Mouse (Mus musculus) MEL (cell line): Measurements from ENCODE around the gene Chchd5. TPM values are rescaled to one million over a fixed set of nuclear protein-coding genes. Genes with fewer than 3 reads are reported as not detected.

ENCODE experiments used
- DNase-seq: peaks from one replicate; pipeline ENCODE4 v3.0.0; 2011; ENCODE audit warnings: low read depth, low spot score
- H3K27ac ChIP-seq: 2 replicates; pipeline ENCODE4 v1.5.1; 2012; ENCODE audit warnings: low read depth, mild to moderate bottlenecking, control low read depth, low read length, moderate library complexity; ENCODE audit not compliant: control insufficient read depth
- H3K27me3 ChIP-seq, 2 experiments: fragments of 150-350 bp in 1 of 2; sonication (generic) in 1 of 2; 2 replicates each; pipeline ENCODE4 v1.6.1; 2012; ENCODE audit warnings: low read length in 2 of 2, mild to moderate bottlenecking in 2 of 2, improper control_type of control experiment in 1 of 2, moderate library complexity in 1 of 2; ENCODE audit not compliant: insufficient read depth in 2 of 2, control insufficient read depth in 1 of 2
- H3K36me3 ChIP-seq, 2 experiments: 2 replicates each; pipeline ENCODE4 v1.6.1; 2012 to 2014; ENCODE audit warnings: low read length in 2 of 2, improper control_type of control experiment in 1 of 2, inconsistent platforms in 1 of 2, mild to moderate bottlenecking in 1 of 2; ENCODE audit not compliant: insufficient read depth in 2 of 2, control insufficient read depth in 1 of 2
- H3K4me1 ChIP-seq, 2 experiments: fragments of 150-350 bp in 1 of 2; sonication (generic) in 1 of 2; 2 replicates each; pipeline ENCODE4 v1.6.1; 2012; ENCODE audit warnings: low read length in 2 of 2, improper control_type of control experiment in 1 of 2, mild to moderate bottlenecking in 1 of 2; ENCODE audit not compliant: insufficient read depth in 2 of 2, control insufficient read depth in 1 of 2
- H3K4me3 ChIP-seq, 2 experiments: fragments of 150-350 bp in 1 of 2; sonication (generic) in 1 of 2; 2 replicates each; pipeline ENCODE4 v1.5.1; 2012; ENCODE audit warnings: low read depth in 2 of 2, low read length in 2 of 2, mild to moderate bottlenecking in 2 of 2, moderate library complexity in 2 of 2, control low read depth in 1 of 2, improper control_type of control experiment in 1 of 2; ENCODE audit not compliant: control insufficient read depth in 1 of 2, insufficient read depth in 1 of 2
- H3K79me2 ChIP-seq: 2 replicates; pipeline ENCODE4 v1.6.1; 2012; ENCODE audit warnings: mild to moderate bottlenecking, low read length, moderate library complexity; ENCODE audit not compliant: control insufficient read depth, poor library complexity, insufficient read depth
- H3K9ac ChIP-seq: 2 replicates; pipeline ENCODE4 v1.6.1; 2012; ENCODE audit warnings: low read depth, mild to moderate bottlenecking, control low read depth, low read length, moderate library complexity; ENCODE audit not compliant: control insufficient read depth, poor library complexity, severe bottlenecking
- H3K9me3 ChIP-seq: fragments of 150-350 bp; sonication (generic); replicated peaks from 2 replicates; pipeline ENCODE4 v1.6.1; 2012; ENCODE audit warnings: mild to moderate bottlenecking, low read length, improper control_type of control experiment, moderate library complexity; ENCODE audit not compliant: insufficient read depth
- BHLHE40 ChIP-seq: IDR thresholded peaks from 2 replicates; pipeline ENCODE4 v1.6.1; 2012; ENCODE audit warnings: low read depth, mild to moderate bottlenecking, inconsistent platforms, low read length, improper control_type of control experiment, borderline replicate concordance
- CHD2 ChIP-seq: IDR thresholded peaks from 2 replicates; pipeline ENCODE4 v1.6.1; 2011; ENCODE audit warnings: low read length, improper control_type of control experiment
- CTCF ChIP-seq, 3 experiments: IDR thresholded peaks in 2 of 3; conservative IDR thresholded peaks in 1 of 3; 2 replicates each; pipeline ENCODE4 v1.5.1; 2011 to 2012; ENCODE audit warnings: low read length in 3 of 3, low read depth in 2 of 3, mild to moderate bottlenecking in 2 of 3, improper control_type of control experiment in 1 of 3, inconsistent platforms in 1 of 3, mixed read lengths in 1 of 3, moderate library complexity in 1 of 3; ENCODE audit not compliant: control insufficient read depth in 1 of 3, insufficient read depth in 1 of 3, poor library complexity in 1 of 3, severe bottlenecking in 1 of 3
- E2F4 ChIP-seq: IDR thresholded peaks from 2 replicates; pipeline ENCODE4 v1.6.1; 2011; ENCODE audit warnings: low read depth, low read length, improper control_type of control experiment, borderline replicate concordance
- ELF1 ChIP-seq: IDR thresholded peaks from 2 replicates; pipeline ENCODE4 v1.6.1; 2014; ENCODE audit warnings: low read depth, mild to moderate bottlenecking, inconsistent platforms, low read length, improper control_type of control experiment, moderate library complexity
- EP300 ChIP-seq, 2 experiments: IDR thresholded peaks; 2 replicates each; pipeline ENCODE4 v1.6.1; 2011; ENCODE audit warnings: improper control_type of control experiment in 2 of 2, low read length in 2 of 2, low read depth in 1 of 2, mild to moderate bottlenecking in 1 of 2
- ETS1 ChIP-seq: IDR thresholded peaks from 2 replicates; pipeline ENCODE4 v1.6.1; 2012; ENCODE audit warnings: low read depth, mild to moderate bottlenecking, inconsistent platforms, low read length, improper control_type of control experiment, moderate library complexity
- GABPA ChIP-seq: IDR thresholded peaks from 2 replicates; pipeline ENCODE4 v1.6.1; 2012; ENCODE audit warnings: low read depth, mild to moderate bottlenecking, inconsistent platforms, low read length, improper control_type of control experiment, moderate library complexity
- GATA1 ChIP-seq: IDR thresholded peaks from 2 replicates; pipeline ENCODE4 v1.6.1; 2011; ENCODE audit warnings: low read depth, low read length, improper control_type of control experiment
- HCFC1 ChIP-seq: IDR thresholded peaks from 2 replicates; pipeline ENCODE4 v1.6.1; 2012; ENCODE audit warnings: low read depth, mild to moderate bottlenecking, inconsistent platforms, low read length, improper control_type of control experiment, moderate library complexity
- JUND ChIP-seq: IDR thresholded peaks from 2 replicates; pipeline ENCODE4 v1.6.1; 2011; ENCODE audit warnings: low read depth, mild to moderate bottlenecking, improper control_type of control experiment, low read length
- KAT2A ChIP-seq: conservative IDR thresholded peaks from 2 replicates; pipeline ENCODE4 v1.6.1; 2012; ENCODE audit warnings: low read depth, low read length, improper control_type of control experiment, inconsistent platforms
- MAFK ChIP-seq: IDR thresholded peaks from 2 replicates; pipeline ENCODE4 v1.6.1; 2011; ENCODE audit warnings: low read depth, mild to moderate bottlenecking, low read length, improper control_type of control experiment, borderline replicate concordance
- MAZ ChIP-seq: IDR thresholded peaks from 2 replicates; pipeline ENCODE4 v1.6.1; 2012; ENCODE audit warnings: low read depth, mild to moderate bottlenecking, inconsistent platforms, low read length, improper control_type of control experiment
- MYB ChIP-seq: IDR thresholded peaks from 2 replicates; pipeline ENCODE4 v1.6.1; 2011; ENCODE audit warnings: mild to moderate bottlenecking, low read depth, low read length, improper control_type of control experiment
- NELFE ChIP-seq: IDR thresholded peaks from 2 replicates; pipeline ENCODE4 v1.6.1; 2011; ENCODE audit warnings: low read depth, low read length, improper control_type of control experiment
- POLR2AphosphoS2 ChIP-seq: IDR thresholded peaks from 2 replicates; pipeline ENCODE4 v1.6.1; 2011; ENCODE audit warnings: low read length, improper control_type of control experiment
- SMC3 ChIP-seq: IDR thresholded peaks from 2 replicates; pipeline ENCODE4 v1.6.1; 2011; ENCODE audit warnings: low read depth, low read length, improper control_type of control experiment
- TBP ChIP-seq: IDR thresholded peaks from 2 replicates; pipeline ENCODE4 v1.8.0; 2011; ENCODE audit warnings: low read depth, low read length, improper control_type of control experiment
- TCF12 ChIP-seq: IDR thresholded peaks from 2 replicates; pipeline ENCODE4 v1.6.1; 2014; ENCODE audit warnings: low read depth, mild to moderate bottlenecking, inconsistent platforms, low read length, improper control_type of control experiment, moderate library complexity
- UBTF ChIP-seq: IDR thresholded peaks from 2 replicates; pipeline ENCODE4 v1.6.1; 2012; ENCODE audit warnings: low read depth, mild to moderate bottlenecking, inconsistent platforms, low read length, improper control_type of control experiment, moderate library complexity, borderline replicate concordance; ENCODE audit not compliant: insufficient read depth
- USF1 ChIP-seq: IDR thresholded peaks from 2 replicates; pipeline ENCODE4 v1.6.1; 2014; ENCODE audit warnings: low read depth, mild to moderate bottlenecking, inconsistent platforms, low read length, improper control_type of control experiment, moderate library complexity
- ZC3H11A ChIP-seq: IDR thresholded peaks from 2 replicates; pipeline ENCODE4 v1.6.1; 2012; ENCODE audit warnings: low read depth, mild to moderate bottlenecking, inconsistent platforms, low read length, improper control_type of control experiment
- ZNF384 ChIP-seq: IDR thresholded peaks from 2 replicates; pipeline ENCODE4 v1.6.1; 2012; ENCODE audit warnings: low read depth, mild to moderate bottlenecking, inconsistent platforms, low read length, improper control_type of control experiment
- polyA plus RNA-seq, 2 experiments: library from polyadenylated mRNA; stranded (reverse) in 1 of 2; unstranded in 1 of 2; fragments of >175 nt in 1 of 2; fragments of >200 nt in 1 of 2; gene quantifications; 2 replicates each; pipeline versions ENCODE4 v1.2.1 to v1.2.4; 2012; ENCODE audit warnings: low replicate concordance in 2 of 2, low read depth in 1 of 2; ENCODE audit not compliant: insufficient read length in 2 of 2, insufficient read depth in 1 of 2, missing spikeins in 1 of 2
- total RNA-seq: library from RNA; depleted of rRNA; stranded (reverse); fragments of 300-350 nt; gene quantifications from 2 replicates; pipeline ENCODE4 v1.2.3, GENCODE M21; 2012

The Chchd5 gene
- total and polyA plus RNA-seq, 3 experiments: 15.9 to 23.7 TPM; not detected in 1

- H3K36me3 ChIP-seq: no peaks in the 10 kb centered on the region
- DNase-seq: no peak
- H3K27ac ChIP-seq: no peak overlapping the region
- H3K9me3 ChIP-seq: no peaks in the 10 kb centered on the region
- H3K9ac ChIP-seq: no peak overlapping the region
- no peaks in the 10 kb centered on the region for H3K79me2 ChIP-seq
- TF ChIP-seq KAT2A (no peak), GATA1 (no peak), ZC3H11A (no peak), SMC3 (no peak), POLR2AphosphoS2 (no peak), GABPA (no peak), MYB (no peak), UBTF (no peak), E2F4 (no peak), TBP (no peak), CTCF (IDR thresholded peaks at IDR 0.05 in 2 of 3, conservative IDR thresholded peaks at IDR 0.05 in 1 of 3; ENCODE audit: control insufficient read depth in 1 of 3, insufficient read depth in 1 of 3, low read depth in 2 of 3, low read length in 3 of 3, poor library complexity in 1 of 3, severe bottlenecking in 1 of 3) (no peak), JUND (no peak), TCF12 (no peak), HCFC1 (no peak), ETS1 (no peak), MAZ (no peak)
- no peaks in the 10 kb centered on the region for H3K4me1 ChIP-seq
- H3K27me3 ChIP-seq: no peaks in the 10 kb centered on the region
- no peak overlapping the region for H3K4me3 ChIP-seq
Observed at GRCm38 (mm10) chr2:129092810-129093209, 36.7 kb upstream of the Chchd5 start.

GRCm38 (mm10) chr2:129093926-129094724 lies 35.4 kb upstream of the Chchd5 start:
- DNase-seq: no peak

More at GRCm38 (mm10) chr2:129093926-129094724, 35.4 kb upstream of the Chchd5 start:
- no peaks in the 10 kb centered on the region for H3K36me3 ChIP-seq
- no peaks in the 10 kb centered on the region for H3K4me1 ChIP-seq
- no peak overlapping the region for H3K9ac ChIP-seq
- H3K79me2 ChIP-seq: no peaks in the 10 kb centered on the region
- H3K27ac ChIP-seq: no peak overlapping the region
- TF ChIP-seq BHLHE40: no peak
- no peak for TF ChIP-seq CTCF (IDR thresholded peaks at IDR 0.05 in 2 of 3, conservative IDR thresholded peaks at IDR 0.05 in 1 of 3; ENCODE audit: control insufficient read depth in 1 of 3, insufficient read depth in 1 of 3, low read depth in 2 of 3, low read length in 3 of 3, poor library complexity in 1 of 3, severe bottlenecking in 1 of 3)
- TF ChIP-seq ELF1: no peak
- no peak for TF ChIP-seq UBTF
- TF ChIP-seq NELFE: no peak
- TF ChIP-seq ZNF384: no peak
- no peak for TF ChIP-seq POLR2AphosphoS2
- TF ChIP-seq HCFC1: no peak
- TF ChIP-seq MAFK: no peak
- no peak for TF ChIP-seq EP300 (IDR thresholded peaks at IDR 0.05; ENCODE audit: low read depth in 1 of 2, low read length in 2 of 2)
- no peak for TF ChIP-seq CHD2
- TF ChIP-seq ETS1: no peak
- TF ChIP-seq JUND: no peak
- no peak for TF ChIP-seq USF1
- H3K9me3 ChIP-seq: no peaks in the 10 kb centered on the region
- H3K4me3 ChIP-seq: no peak overlapping the region
- H3K27me3 ChIP-seq: no peaks in the 10 kb centered on the region
